Mouse (Mus musculus): ENCODE data around the gene Anks6.

Gene Anks6

GRCm38 (mm10) chr4:46990281-46991015 lies 66.8 kb downstream of the Anks6 start:
- DNase-seq (ENCODE audit: low spot score) = no peak

- DNase-seq (ENCODE audit: low spot score) = no peak
Observed at GRCm38 (mm10) chr4:46989842-46990241, 67.4 kb downstream of the Anks6 start.

GRCm38 (mm10) chr4:46988824-46989223 lies 68.4 kb downstream of the Anks6 start:
- no peak for DNase-seq (ENCODE audit: low spot score)

- DNase-seq (ENCODE audit: low spot score) = no peak
Observed at GRCm38 (mm10) chr4:46988257-46988656, 69.0 kb downstream of the Anks6 start.

GRCm38 (mm10) chr4:46987809-46988208 lies 69.4 kb downstream of the Anks6 start:
- no peak for DNase-seq (ENCODE audit: low spot score)

- DNase-seq (ENCODE audit: low spot score) = no peak
Observed at GRCm38 (mm10) chr4:46986054-46986453, 71.2 kb downstream of the Anks6 start.

- DNase-seq (ENCODE audit: low spot score) = no peak
Observed at GRCm38 (mm10) chr4:46982912-46983311, 74.3 kb downstream of the Anks6 start.

- no peak for DNase-seq (ENCODE audit: low spot score)
Observed at GRCm38 (mm10) chr4:46982094-46982493, 75.1 kb downstream of the Anks6 start.

GRCm38 (mm10) chr4:46978371-46978770 lies 78.9 kb downstream of the Anks6 start:
- DNase-seq (ENCODE audit: low spot score) = no peak

- DNase-seq (ENCODE audit: low spot score) = no peak
Observed at GRCm38 (mm10) chr4:46977161-46977560, 80.1 kb downstream of the Anks6 start.

GRCm38 (mm10) chr4:46976671-46977071 lies 80.6 kb downstream of the Anks6 start:
- no peak for DNase-seq (ENCODE audit: low spot score)

GRCm38 (mm10) chr4:46973322-46973721 lies 83.9 kb downstream of the Anks6 start:
- no peak for DNase-seq (ENCODE audit: low spot score)

GRCm38 (mm10) chr4:46967981-46968380 lies 89.2 kb downstream of the Anks6 start:
- no peak for DNase-seq (ENCODE audit: low spot score)

GRCm38 (mm10) chr4:46966551-46966950 lies 90.7 kb downstream of the Anks6 start:
- DNase-seq (ENCODE audit: low spot score) = peak; percentile 3
